Mouse (Mus musculus): Measurements from ENCODE around the gene Abr.
A peak's percentile ranks its signal among the peaks of the same experiment; 100 is the strongest.

Gene Abr

GRCm38 (mm10) chr11:76623206-76623961 lies 1.3 kb upstream of the Abr start:
- peak; percentile 77 to 83 for DNase-seq

GRCm38 (mm10) chr11:76622566-76623205 lies 572 bp upstream of the Abr start:
- peak; percentile 45 to 74 for DNase-seq

- no peak for DNase-seq
These were observed 4.0 kb downstream of the Abr start for GRCm38 (mm10) chr11:76618134-76618533.

GRCm38 (mm10) chr11:76614246-76614645 lies 7.9 kb downstream of the Abr start:
- DNase-seq: no peak

GRCm38 (mm10) chr11:76612638-76613104 lies 9.4 kb downstream of the Abr start:
- peak; percentile 82 to 86 for DNase-seq

- no peak for DNase-seq
These were observed 11.2 kb downstream of the Abr start for GRCm38 (mm10) chr11:76610948-76611347.

- DNase-seq: no peak
These were observed 15.6 kb downstream of the Abr start for GRCm38 (mm10) chr11:76606521-76606920.

GRCm38 (mm10) chr11:76599219-76599618 lies 22.9 kb downstream of the Abr start:
- DNase-seq: no peak

- no peak for DNase-seq
These were observed 23.4 kb downstream of the Abr start for GRCm38 (mm10) chr11:76598757-76599156.

- DNase-seq: peak in 1 of 2 experiments; percentile 37
These were observed 28.3 kb downstream of the Abr start for GRCm38 (mm10) chr11:76593620-76594326.

GRCm38 (mm10) chr11:76589746-76590145 lies 32.4 kb downstream of the Abr start:
- DNase-seq: no peak

- DNase-seq: no peak
These were observed 33.3 kb downstream of the Abr start for GRCm38 (mm10) chr11:76588632-76589485.

GRCm38 (mm10) chr11:76588032-76588431 lies 34.1 kb downstream of the Abr start:
- DNase-seq: no peak

- DNase-seq: no peak
These were observed 34.8 kb downstream of the Abr start for GRCm38 (mm10) chr11:76587333-76587732.

GRCm38 (mm10) chr11:76586119-76586518 lies 36.0 kb downstream of the Abr start:
- DNase-seq: no peak

- DNase-seq: peak; percentile 87 to 94
These were observed 44.4 kb downstream of the Abr start for GRCm38 (mm10) chr11:76577588-76578257.

GRCm38 (mm10) chr11:76572820-76573385 lies 49.2 kb downstream of the Abr start:
- DNase-seq: no peak

GRCm38 (mm10) chr11:76571613-76571929 lies 50.5 kb downstream of the Abr start:
- no peak for DNase-seq

- peak; percentile 17 to 60 for DNase-seq
These were observed 51.1 kb downstream of the Abr start for GRCm38 (mm10) chr11:76570741-76571612.

- DNase-seq: no peak
These were observed 51.8 kb downstream of the Abr start for GRCm38 (mm10) chr11:76570201-76570731.
